Mouse (Mus musculus) liver, adult (tissue): ENCODE data around the gene 9330182O14Rik.

ENCODE experiments used
- GATA4 ChIP-seq: IDR thresholded peaks from 2 replicates; pipeline ENCODE4 v1.6.1; 2014; ENCODE audit warnings: mild to moderate bottlenecking, low read length; ENCODE audit not compliant: insufficient replicate concordance

The 9330182O14Rik gene

DNA sequence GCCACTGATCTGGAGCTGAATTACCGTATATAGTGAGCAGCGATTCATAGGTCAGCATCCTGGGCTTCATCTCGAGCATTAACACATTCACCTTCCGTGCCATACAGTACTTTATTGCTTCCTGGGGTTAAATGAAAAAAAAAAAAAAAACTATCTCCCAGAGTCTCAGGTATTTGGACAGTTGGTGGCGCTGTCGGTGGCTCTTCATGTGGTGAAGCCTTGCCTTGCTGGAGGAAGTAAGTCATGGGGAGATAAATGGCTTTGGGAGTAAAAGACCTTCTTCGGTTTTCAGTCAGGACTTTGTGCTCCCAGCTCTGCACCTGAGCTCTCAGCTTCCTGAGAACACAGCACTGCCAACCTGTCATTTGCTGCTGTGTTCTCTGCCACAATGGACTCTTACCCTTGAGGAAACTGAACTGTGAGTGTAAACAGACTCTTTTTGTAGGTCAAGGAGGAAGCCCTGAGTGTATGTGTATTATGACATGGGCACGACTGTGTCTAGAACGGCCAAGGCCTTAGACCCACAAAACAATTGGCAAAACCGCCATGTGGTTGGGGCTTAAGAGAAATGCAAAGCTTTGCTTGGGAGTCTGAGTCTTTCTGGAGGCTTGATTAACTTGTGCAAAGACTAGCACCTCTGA is at the start of gene 9330182O14Rik:
TSS of gene 9330182O14Rik (plus strand) at position 214 of the 641 bp plus-strand sequence.
- no peak for TF ChIP-seq GATA4

DNA sequence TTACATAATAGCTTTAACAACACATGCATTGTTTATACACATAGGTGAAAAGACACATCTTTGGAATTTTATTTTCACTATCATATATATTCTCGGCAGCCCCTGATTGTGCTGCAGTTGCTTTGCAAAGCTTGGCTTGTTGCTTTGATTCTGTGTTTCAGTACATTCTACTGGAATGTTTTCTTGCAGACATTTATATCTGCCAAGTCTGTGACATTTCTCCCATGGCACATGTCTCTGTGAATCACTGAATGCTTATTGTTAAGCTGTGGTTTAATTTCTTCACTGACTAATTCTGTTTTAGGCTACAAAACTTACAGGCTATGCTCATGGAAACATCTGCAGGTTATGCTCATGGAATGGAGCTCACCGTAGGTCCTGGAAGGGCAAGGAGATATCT is 30.9 kb upstream of the 9330182O14Rik start:
- no peak for TF ChIP-seq GATA4

DNA sequence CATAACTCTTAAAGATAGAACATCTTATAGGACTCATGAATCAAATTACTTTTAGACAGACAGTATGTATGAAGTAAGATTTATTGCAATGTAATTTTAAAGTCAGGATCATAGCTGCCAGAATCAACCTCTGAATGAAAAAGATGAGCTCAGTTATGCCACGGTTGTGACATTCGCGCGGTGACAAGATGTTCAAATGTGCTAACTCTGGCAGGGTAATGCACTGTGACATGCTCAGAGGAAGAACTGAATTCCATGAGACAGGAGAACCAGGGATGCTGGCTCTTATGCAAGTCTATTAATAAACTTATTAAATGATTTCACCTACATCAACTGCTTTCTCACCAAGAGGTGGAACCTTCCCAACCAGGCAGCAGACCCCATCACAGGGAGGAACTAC is 28.5 kb upstream of the 9330182O14Rik start:
- no peak for TF ChIP-seq GATA4

DNA sequence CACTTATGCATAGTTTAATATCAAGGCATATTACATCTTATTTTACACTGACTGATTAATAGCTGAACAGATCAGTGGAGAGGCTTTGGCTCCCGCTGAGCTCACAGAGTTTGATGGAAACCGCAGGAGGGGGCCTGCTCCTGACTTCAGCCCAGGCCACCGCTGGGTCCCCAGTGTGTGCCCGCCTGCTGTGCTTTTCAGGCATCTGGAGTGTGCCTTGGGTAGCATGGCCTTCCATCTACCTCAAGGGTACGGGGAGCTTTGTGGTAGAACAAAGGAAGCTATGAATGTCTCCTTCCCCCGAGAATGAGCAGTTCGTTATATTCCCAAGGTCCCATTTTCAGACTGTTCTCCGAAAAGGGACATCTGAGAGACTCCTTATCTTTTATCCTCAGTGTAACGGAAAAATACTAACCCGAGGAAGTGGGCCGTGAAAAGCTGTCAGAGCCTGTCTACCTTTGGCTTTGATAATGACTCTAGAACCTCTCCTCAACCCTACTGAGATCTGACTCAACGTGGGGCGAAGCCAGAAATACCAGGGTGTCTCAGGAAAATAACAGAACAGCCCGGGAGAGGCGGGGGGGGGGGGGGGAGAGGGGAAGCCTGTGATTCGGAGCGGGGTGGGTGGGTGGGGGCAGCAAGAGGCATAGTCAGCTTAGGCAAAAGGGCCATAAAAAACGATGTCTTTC is 20.1 kb upstream of the 9330182O14Rik start:
- no peak for TF ChIP-seq GATA4

DNA sequence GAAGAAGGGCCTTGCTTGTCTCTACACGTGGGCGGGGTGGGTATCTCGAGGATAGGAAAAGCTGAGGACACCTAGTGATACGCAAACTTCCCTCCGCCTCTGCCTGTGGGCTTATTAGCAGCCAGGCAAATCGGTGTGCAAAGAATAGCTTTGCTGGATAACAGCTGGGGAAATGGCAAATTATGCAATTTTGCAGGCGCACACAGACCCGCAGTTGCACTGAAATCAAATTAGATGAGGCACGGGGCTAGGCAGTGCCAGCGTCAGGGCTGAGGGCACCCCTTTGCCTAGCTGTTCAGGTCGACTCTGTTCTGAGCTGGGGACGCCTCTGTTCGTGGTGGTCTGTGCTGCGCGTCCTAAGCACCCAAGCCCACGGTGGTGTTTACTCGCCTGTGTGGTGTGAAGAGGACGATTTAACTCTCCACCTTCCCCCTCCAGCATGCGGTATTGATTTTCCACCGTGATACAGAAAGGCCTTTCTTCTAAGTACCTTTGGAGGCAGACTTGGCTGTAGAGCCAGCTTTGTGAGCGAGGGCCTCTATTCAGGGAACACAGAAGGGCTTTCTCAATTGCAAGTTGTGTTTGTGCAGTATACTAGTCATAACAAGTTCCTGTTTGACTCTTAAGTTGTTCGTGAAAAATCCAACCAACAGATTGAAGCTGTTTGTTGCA is 19.4 kb upstream of the 9330182O14Rik start:
- no peak for TF ChIP-seq GATA4

DNA sequence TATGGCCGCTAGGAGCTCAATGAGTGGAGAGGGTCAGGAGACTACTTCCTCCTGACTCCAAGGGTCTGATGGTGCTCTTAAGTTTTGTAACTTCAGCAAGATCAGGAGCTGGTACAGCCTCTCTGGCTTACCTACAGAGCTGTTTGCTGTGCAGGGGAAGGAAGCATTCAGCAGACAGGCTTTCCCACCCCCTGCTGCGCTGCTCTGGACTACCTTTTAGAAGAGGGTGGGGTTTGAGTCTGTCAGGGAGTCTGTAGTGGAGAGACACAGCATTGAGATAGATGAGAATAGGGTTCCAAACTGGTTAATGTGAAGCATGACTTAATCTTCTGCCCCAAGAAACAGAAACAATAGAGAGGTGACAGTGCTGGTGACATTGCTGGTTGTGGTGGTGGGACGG is 17.8 kb upstream of the 9330182O14Rik start:
- TF ChIP-seq GATA4, result no peak

DNA sequence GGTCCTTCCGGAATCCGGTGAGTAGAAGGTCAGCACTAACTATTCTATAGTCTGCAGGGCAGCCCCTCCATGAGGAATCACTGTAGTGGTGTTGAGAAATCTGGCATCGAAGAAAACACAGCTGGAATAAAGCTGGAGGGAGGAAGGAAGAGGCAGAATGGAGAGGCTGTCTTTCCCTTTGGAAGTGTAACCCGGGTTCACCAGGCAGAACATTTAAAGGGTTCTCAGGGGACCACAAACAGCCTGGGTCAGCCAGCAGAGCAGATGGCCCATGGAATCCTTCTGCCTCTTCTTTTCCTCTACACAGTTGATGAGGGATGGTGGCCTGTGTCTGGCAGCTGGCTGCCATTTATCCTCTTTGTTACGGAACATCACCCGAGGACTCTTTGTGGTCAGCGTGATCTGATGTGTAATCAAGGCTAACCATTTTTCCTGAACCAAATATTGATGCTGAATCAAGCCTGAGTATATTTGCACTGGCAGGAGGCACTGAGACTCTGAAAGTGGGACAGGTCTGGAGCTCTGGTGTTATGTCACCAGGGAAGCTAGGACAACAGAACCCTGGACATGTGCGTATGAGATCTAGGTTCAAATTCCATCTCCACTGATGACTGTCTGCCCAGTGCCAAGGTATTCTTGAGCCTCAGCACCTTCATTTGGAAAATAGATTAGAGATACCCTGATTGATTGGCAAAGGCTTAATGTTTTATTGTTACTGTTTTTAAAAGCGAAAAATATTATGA is 9.8 kb upstream of the 9330182O14Rik start:
- TF ChIP-seq GATA4, result no peak

DNA sequence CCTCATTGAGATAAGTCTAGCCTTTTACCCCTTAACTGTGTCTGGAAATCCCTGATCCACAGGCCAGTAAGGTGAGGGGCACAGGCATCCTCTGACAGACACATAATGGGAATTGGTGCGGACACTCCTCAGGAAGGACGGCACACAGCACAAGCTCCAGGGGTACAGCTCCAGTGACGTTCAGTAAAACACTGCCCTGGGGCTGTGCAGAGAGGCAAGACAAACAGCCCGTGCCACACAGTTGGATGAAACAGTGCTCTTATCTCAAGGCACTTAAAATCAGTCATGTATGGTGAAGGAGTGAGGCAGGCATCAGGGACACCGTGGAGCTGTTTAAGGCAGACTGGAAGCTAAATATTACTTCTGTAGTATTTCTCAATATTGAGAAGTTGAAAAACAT is 4.7 kb upstream of the 9330182O14Rik start:
- TF ChIP-seq GATA4, result no peak

DNA sequence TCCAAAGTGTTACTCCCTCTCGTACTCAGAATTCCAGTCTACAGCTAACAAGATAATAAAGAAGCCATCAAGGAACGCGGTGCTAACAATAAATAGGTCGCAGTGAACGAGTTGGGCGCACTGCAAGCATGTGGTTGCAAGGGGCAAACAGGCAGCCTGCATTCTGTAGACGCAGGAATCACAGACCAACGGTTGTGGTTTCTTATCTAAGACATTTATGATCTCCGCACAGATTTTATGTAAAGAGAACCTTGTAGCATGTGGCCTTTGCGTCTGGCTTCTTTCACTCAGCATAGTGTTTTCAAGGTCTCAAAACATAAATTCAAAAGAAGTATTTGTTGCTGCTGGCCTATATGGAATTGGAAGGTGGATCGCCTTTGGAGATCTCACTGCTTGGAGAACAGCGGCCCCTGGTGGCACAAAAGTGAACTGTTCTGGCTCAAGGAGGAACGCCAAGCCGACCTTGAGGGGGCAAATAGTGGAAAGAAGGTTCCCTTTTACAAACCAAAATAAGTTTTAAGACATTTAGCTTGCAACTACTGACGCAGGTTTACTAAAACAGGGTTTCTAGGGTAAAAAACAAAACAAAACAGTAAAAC is 3.2 kb upstream of the 9330182O14Rik start:
- TF ChIP-seq GATA4, result no peak

DNA sequence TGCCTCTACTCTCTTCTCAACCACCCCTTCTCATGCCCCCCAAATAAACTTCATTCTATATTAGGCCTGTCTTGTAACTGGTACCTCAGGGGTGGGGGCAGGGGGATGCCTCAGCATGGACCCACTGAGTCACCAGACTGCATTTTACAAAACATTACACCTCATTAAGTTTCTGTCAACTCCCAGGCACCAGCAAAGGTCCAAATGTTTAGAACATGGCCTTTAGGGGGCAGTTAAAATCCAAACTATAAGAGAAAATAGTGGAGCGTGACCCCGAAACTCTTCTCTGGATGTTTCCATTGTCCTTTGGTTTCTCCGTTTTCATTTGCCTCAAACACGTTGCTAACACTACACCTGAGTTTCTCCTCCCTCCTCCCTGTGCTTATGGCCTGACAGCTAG is 1.8 kb upstream of the 9330182O14Rik start:
- TF ChIP-seq GATA4, result no peak

DNA sequence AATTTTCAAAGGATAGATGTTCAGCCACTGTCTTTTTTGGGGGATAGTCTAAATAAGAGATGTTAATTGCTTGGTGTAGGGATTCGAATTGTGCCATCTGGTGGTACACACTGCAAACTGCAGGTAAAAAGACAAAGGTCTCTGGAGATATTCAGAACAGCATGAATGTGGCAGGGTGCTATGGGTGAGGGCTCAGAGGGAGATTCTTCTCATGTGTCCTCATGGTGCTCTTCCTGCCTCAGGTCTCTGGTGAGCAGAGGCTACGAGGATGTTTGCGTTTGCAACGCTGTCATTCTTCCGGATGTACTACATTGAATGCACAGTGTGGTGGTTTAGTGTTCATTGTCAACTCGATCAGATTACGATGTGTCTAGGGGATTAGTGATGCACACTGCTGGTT is 10.1 kb downstream of the 9330182O14Rik start:
- no peak for TF ChIP-seq GATA4

DNA sequence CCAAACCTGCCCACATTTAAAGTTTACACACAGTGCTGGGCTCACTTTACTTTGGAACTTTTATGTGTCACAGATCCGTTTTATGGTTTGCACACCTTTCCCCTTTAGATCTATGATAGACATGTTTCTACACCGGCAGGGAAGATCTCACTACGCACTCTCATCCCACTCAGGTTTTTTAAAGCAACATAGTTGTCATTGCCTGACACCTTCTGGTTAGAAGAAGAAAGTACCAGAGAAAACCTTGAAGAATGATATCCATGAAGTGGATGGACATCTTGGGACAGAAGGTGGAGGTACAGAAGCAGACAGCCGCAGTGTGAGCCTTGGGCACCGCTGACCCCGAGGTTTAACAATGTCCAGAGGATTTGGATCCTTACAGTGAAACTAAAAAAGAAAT is 23.5 kb downstream of the 9330182O14Rik start:
- no peak for TF ChIP-seq GATA4

DNA sequence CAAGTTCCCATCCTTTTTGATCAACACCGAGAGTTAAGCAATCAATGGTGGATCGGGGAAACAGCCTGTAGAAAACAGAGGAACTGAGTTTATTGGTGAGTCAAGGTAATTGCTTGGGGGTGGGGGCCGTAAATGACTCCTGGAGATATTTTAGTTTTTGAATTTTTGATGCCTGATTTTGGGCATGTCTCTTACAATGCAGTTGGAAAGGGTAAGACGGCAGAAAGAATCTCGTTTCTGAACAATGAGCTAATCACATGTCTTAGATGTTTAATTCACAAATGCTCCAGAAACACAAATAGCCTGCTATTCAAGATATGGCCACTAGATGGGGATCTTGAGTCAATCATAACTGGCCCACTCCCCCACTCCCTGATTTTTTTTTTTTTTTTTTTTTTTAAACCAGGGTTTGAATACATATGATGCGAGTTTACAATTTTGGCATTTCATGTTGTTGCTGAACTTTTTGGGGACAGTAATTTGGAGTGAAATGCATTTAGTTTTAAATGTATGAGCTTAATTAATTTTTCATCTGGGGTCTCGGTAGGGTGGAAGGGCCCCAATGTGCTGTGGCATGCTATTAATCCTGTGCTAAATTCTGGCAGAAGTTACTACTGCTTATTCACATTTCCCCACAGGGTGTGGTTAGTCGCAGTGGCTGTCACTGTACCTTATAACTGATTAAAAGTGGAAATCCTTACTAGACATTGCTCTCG is 32.6 kb downstream of the 9330182O14Rik start:
- TF ChIP-seq GATA4, result no peak

DNA sequence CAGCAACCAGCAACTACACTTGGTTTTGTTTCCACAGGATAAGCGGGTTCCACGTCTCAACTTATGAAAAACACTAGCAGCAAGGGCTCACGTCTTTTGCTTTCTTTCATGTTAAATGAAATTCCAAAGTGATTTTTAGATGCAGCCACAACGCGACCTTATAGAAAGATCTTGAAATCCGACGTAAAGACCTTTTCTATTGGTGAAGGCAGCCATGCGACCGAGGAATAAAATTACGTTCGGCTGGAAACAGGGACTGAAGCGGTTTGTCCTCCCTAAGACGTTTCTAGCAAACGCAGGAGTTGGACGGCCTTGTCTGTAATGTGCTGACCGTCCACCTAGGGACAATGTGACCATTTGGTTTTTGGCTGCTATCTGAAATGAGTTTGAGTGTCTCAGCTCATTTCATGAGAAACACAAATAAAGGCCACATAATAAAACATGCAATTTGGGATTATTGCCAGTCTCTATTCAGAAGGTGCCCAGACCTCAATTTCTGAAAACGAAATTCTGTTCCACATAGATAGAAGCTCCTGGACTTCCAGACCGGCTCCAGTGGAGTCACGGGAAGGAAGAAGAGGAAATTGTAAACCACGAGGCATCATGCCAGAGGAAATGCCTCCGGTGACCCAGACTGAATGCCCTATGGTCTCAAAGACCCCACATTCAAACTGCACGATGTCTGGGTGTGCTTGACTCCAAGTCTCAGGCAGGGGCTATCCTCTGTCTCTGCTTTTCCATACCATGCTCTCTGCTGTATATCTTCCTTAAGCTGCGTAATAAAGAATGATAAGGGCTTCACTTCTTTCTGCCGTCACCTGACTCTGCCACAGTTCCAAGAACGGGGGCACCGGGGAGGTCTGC is 33.3 kb downstream of the 9330182O14Rik start:
- TF ChIP-seq GATA4, result peak; percentile 35; the same call in 1 of the 2 replicates
